Mouse (Mus musculus) neural tube, embryonic 14.5 days (tissue): Measurements from ENCODE around the gene S100a10. TPM values are rescaled to one million over a fixed set of nuclear protein-coding genes. Genes with fewer than 3 reads are reported as not detected.

Source experiments
- ATAC-seq: fragments of 200-750 bp; cut with Nextera tagmentation; 2 replicates; pipeline ENCODE4 v1.8.0; 2017; ENCODE audit warnings: low read depth, mild to moderate bottlenecking, moderate TSS enrichment, moderate library complexity
- H3K27ac ChIP-seq: fragments of 300-500 bp; sonication (generic); 2 replicates; pipeline ENCODE4 v1.5.1; 2014; ENCODE audit warnings: low read depth, mild to moderate bottlenecking, control low read depth, low read length, moderate library complexity, mixed read lengths
- H3K27me3 ChIP-seq: fragments of 300-500 bp; sonication (generic); 2 replicates; pipeline ENCODE4 v1.6.1; 2014; ENCODE audit warnings: low read length; ENCODE audit not compliant: control insufficient read depth, insufficient read depth
- H3K36me3 ChIP-seq: fragments of 300-500 bp; sonication (generic); 2 replicates; pipeline ENCODE4 v1.6.1; 2014; ENCODE audit warnings: low read length, mixed read lengths; ENCODE audit not compliant: control insufficient read depth, insufficient read depth
- H3K4me1 ChIP-seq: fragments of 300-500 bp; sonication (generic); 2 replicates; pipeline ENCODE4 v1.6.1; 2014; ENCODE audit warnings: low read length; ENCODE audit not compliant: control insufficient read depth, insufficient read depth
- H3K4me2 ChIP-seq: fragments of 300-500 bp; sonication (generic); 2 replicates; pipeline ENCODE4 v1.6.1; 2014; ENCODE audit warnings: mild to moderate bottlenecking, low read depth, low read length, control low read depth
- H3K4me3 ChIP-seq: fragments of 300-500 bp; sonication (generic); 2 replicates; pipeline ENCODE4 v1.5.1; 2014; ENCODE audit warnings: low read depth, low read length, control low read depth, mixed read lengths
- H3K9ac ChIP-seq: fragments of 300-500 bp; sonication (generic); replicated peaks from 2 replicates; pipeline ENCODE4 v1.6.1; 2014; ENCODE audit warnings: low read depth, mild to moderate bottlenecking, control low read depth, low read length, mixed read lengths
- H3K9me3 ChIP-seq: fragments of 300-500 bp; sonication (generic); 2 replicates; pipeline ENCODE4 v1.6.1; 2016; ENCODE audit warnings: low read length; ENCODE audit not compliant: control insufficient read depth
- WGBS: fragments of 180-500 bp; shearing (Covaris S2); extraction: QIAGEN DNeasy Blood & Tissue Kit; methylation state at CpG from one replicate; pipeline ENCODE4 v1.1.7; 2014; 5-methylcytosine and 5-hydroxymethylcytosine counted together
- polyA plus RNA-seq: library from polyadenylated mRNA; unstranded; fragments of >200 nt; fragmentation: Nextera tagmentation; extraction: Ambion mirVana; gene quantifications from 2 replicates; pipeline ENCODE4 v1.2.1, GENCODE M21; 2014

The S100a10 gene
- polyA plus RNA-seq, 1 experiment from 2014 or later: 176 TPM

- Histone ChIP-seq H3K4me2 (no peak overlapping the region), H3K4me1 (0 out of 2 replicates have a peak, but pooled peaks cover 3% of the 10 kb centered on the region), H3K36me3 (no peaks in the 10 kb centered on the region), H3K27ac (no peak overlapping the region), H3K4me3 (no peak overlapping the region), H3K9ac (no peak overlapping the region), H3K9me3 (no peaks in the 10 kb centered on the region), H3K27me3 (peaks cover 9% of the 10 kb centered on the region)
- no peak for ATAC-seq
- 96% methylated on average over 2 of the region's 2 CpGs for WGBS
These were observed 1.6 kb upstream of the S100a10 start for GRCm38 (mm10) chr3:93553311-93553710.

GRCm38 (mm10) chr3:93553765-93554378 is 1.0 kb upstream of the S100a10 start:
- H3K9ac ChIP-seq: no peak overlapping the region
- ATAC-seq: no peak
- no peaks in the 10 kb centered on the region for H3K36me3 ChIP-seq
- H3K4me2 ChIP-seq: no peak overlapping the region; the same call in 1 of the 2 replicates
- H3K9me3 ChIP-seq: no peaks in the 10 kb centered on the region
- no peak overlapping the region for H3K4me3 ChIP-seq
- 0 out of 2 replicates have a peak, but pooled peaks cover 3% of the 10 kb centered on the region for H3K4me1 ChIP-seq
- H3K27ac ChIP-seq: no peak overlapping the region
- WGBS: 65% methylated on average over 9 of the region's 9 CpGs
- H3K27me3 ChIP-seq: peaks cover 9% of the 10 kb centered on the region

- Histone ChIP-seq H3K4me1 (0 out of 2 replicates have a peak, but pooled peaks cover 3% of the 10 kb centered on the region), H3K36me3 (no peaks in the 10 kb centered on the region), H3K9ac (0 out of 2 replicates have a peak overlapping the region, but pooled peaks have one; percentile 26), H3K27me3 (peaks cover 9% of the 10 kb centered on the region), H3K4me2 (peak overlapping the region; percentile 83), H3K4me3 (peak overlapping the region; percentile 44), H3K27ac (no peak overlapping the region), H3K9me3 (no peaks in the 10 kb centered on the region)
- WGBS: 20% methylated on average over 13 of the region's 13 CpGs
- ATAC-seq: peak; percentile 59; the same call in 1 of the 2 replicates
These were observed 400 bp upstream of the S100a10 start for GRCm38 (mm10) chr3:93554379-93554980.

GRCm38 (mm10) chr3:93555878-93556254 is 986 bp downstream of the S100a10 start:
- Histone ChIP-seq H3K4me2 (peak overlapping the region; percentile 32; the same call in 1 of the 2 replicates), H3K9ac (peak overlapping the region; percentile 59; the same call in 1 of the 2 replicates), H3K9me3 (no peaks in the 10 kb centered on the region), H3K4me3 (peak overlapping the region; percentile 44), H3K27ac (peak overlapping the region; percentile 64; the same call in 1 of the 2 replicates), H3K4me1 (0 out of 2 replicates have a peak, but pooled peaks cover 3% of the 10 kb centered on the region), H3K27me3 (peaks cover 9% of the 10 kb centered on the region), H3K36me3 (no peaks in the 10 kb centered on the region)
- ATAC-seq: peak; percentile 29; the same call in 1 of the 2 replicates
- 48% methylated on average over 2 of the region's 2 CpGs for WGBS

- Histone ChIP-seq H3K36me3 (no peaks in the 10 kb centered on the region), H3K4me3 (peak overlapping the region; percentile 44), H3K9ac (no peak overlapping the region), H3K27me3 (peaks cover 9% of the 10 kb centered on the region), H3K4me2 (peak overlapping the region; percentile 32; the same call in 1 of the 2 replicates), H3K27ac (peak overlapping the region; percentile 22; the same call in 1 of the 2 replicates), H3K4me1 (0 out of 2 replicates have a peak, but pooled peaks cover 3% of the 10 kb centered on the region), H3K9me3 (no peaks in the 10 kb centered on the region)
- WGBS: 85% methylated on average over 1 of the region's 1 CpGs
- ATAC-seq: no peak
These were observed 1.7 kb downstream of the S100a10 start for GRCm38 (mm10) chr3:93556599-93556998.

GRCm38 (mm10) chr3:93557471-93557870 is 2.6 kb downstream of the S100a10 start:
- no peak overlapping the region for H3K27ac ChIP-seq

GRCm38 (mm10) chr3:93559961-93560360 is 5.1 kb downstream of the S100a10 start:
- H3K4me3 ChIP-seq: no peak overlapping the region
- H3K27me3 ChIP-seq: peaks cover 3% of the 10 kb centered on the region; the same call in 1 of the 2 replicates
- 91% methylated on average over 6 of the region's 6 CpGs for WGBS
- no peak overlapping the region for H3K9ac ChIP-seq
- H3K4me2 ChIP-seq: no peak overlapping the region
- no peak overlapping the region for H3K27ac ChIP-seq
- no peaks in the 10 kb centered on the region for H3K4me1 ChIP-seq
- no peaks in the 10 kb centered on the region for H3K36me3 ChIP-seq
- ATAC-seq: no peak
- H3K9me3 ChIP-seq: no peaks in the 10 kb centered on the region

More at GRCm38 (mm10) chr3:93557471-93557870, 2.6 kb downstream of the S100a10 start:
- ATAC-seq: no peak
- no peaks in the 10 kb centered on the region for H3K36me3 ChIP-seq
- no peak overlapping the region for H3K4me3 ChIP-seq
- 0 out of 2 replicates have a peak, but pooled peaks cover 3% of the 10 kb centered on the region for H3K4me1 ChIP-seq
- WGBS: 63% methylated on average over 4 of the region's 4 CpGs
- H3K4me2 ChIP-seq: peak overlapping the region; percentile 26; the same call in 1 of the 2 replicates
- H3K27me3 ChIP-seq: peaks cover 9% of the 10 kb centered on the region
- H3K9me3 ChIP-seq: no peaks in the 10 kb centered on the region
- H3K9ac ChIP-seq: no peak overlapping the region

GRCm38 (mm10) chr3:93562372-93562771 is 7.5 kb downstream of the S100a10 start:
- no peak overlapping the region for H3K9ac ChIP-seq
- 92% methylated on average over 2 of the region's 2 CpGs for WGBS
- no peaks in the 10 kb centered on the region for H3K36me3 ChIP-seq
- H3K4me2 ChIP-seq: no peak overlapping the region
- no peaks in the 10 kb centered on the region for H3K9me3 ChIP-seq
- H3K4me3 ChIP-seq: no peak overlapping the region
- H3K27me3 ChIP-seq: no peaks in the 10 kb centered on the region
- no peak for ATAC-seq
- no peaks in the 10 kb centered on the region for H3K4me1 ChIP-seq
- no peak overlapping the region for H3K27ac ChIP-seq

GRCm38 (mm10) chr3:93563216-93563615 is 8.3 kb downstream of the S100a10 start:
- Histone ChIP-seq H3K4me1 (no peaks in the 10 kb centered on the region), H3K36me3 (no peaks in the 10 kb centered on the region), H3K9ac (no peak overlapping the region), H3K27ac (no peak overlapping the region), H3K4me3 (no peak overlapping the region), H3K9me3 (no peaks in the 10 kb centered on the region), H3K4me2 (no peak overlapping the region), H3K27me3 (no peaks in the 10 kb centered on the region)
- ATAC-seq: no peak
- WGBS: 94% methylated on average over 4 of the region's 4 CpGs
